Mouse (Mus musculus): ENCODE results near the gene Borcs5.

The Borcs5 gene

GRCm38 (mm10) chr6:134639210-134639609 lies at the start of gene Borcs5:
Gene Borcs5 (plus strand): TSS chr6:134639510.
- no peak for DNase-seq (ENCODE audit: low spot score)

GRCm38 (mm10) chr6:134591614-134592013 lies 47.7 kb upstream of the Borcs5 start:
- no peak for DNase-seq (ENCODE audit: low spot score)

GRCm38 (mm10) chr6:134594569-134595442 lies 44.5 kb upstream of the Borcs5 start:
- no peak for DNase-seq (ENCODE audit: low spot score)

GRCm38 (mm10) chr6:134597651-134598229 lies 41.6 kb upstream of the Borcs5 start:
- DNase-seq (ENCODE audit: low spot score): no peak

- DNase-seq (ENCODE audit: low spot score): no peak
These were observed 40.1 kb upstream of the Borcs5 start for GRCm38 (mm10) chr6:134599239-134599638.

- no peak for DNase-seq (ENCODE audit: low spot score)
These were observed 38.2 kb upstream of the Borcs5 start for GRCm38 (mm10) chr6:134601130-134601529.

GRCm38 (mm10) chr6:134601766-134602165 lies 37.5 kb upstream of the Borcs5 start:
- no peak for DNase-seq (ENCODE audit: low spot score)

GRCm38 (mm10) chr6:134602371-134603003 lies 36.8 kb upstream of the Borcs5 start:
- DNase-seq (ENCODE audit: low spot score): no peak

GRCm38 (mm10) chr6:134605196-134605595 lies 34.1 kb upstream of the Borcs5 start:
- no peak for DNase-seq (ENCODE audit: low spot score)

- no peak for DNase-seq (ENCODE audit: low spot score)
These were observed 32.8 kb upstream of the Borcs5 start for GRCm38 (mm10) chr6:134606540-134606939.

GRCm38 (mm10) chr6:134606949-134607746 lies 32.2 kb upstream of the Borcs5 start:
- DNase-seq (ENCODE audit: low spot score): peak; percentile 33

- DNase-seq (ENCODE audit: low spot score): no peak
These were observed 28.9 kb upstream of the Borcs5 start for GRCm38 (mm10) chr6:134610380-134610779.

- DNase-seq (ENCODE audit: low spot score): no peak
These were observed 27.4 kb upstream of the Borcs5 start for GRCm38 (mm10) chr6:134611896-134612295.

- DNase-seq (ENCODE audit: low spot score): no peak
These were observed 25.0 kb upstream of the Borcs5 start for GRCm38 (mm10) chr6:134614322-134614721.

GRCm38 (mm10) chr6:134614723-134615648 lies 24.3 kb upstream of the Borcs5 start:
- DNase-seq (ENCODE audit: low spot score): peak; percentile 78

GRCm38 (mm10) chr6:134617589-134617988 lies 21.7 kb upstream of the Borcs5 start:
- DNase-seq (ENCODE audit: low spot score): no peak

- DNase-seq (ENCODE audit: low spot score): no peak
These were observed 19.2 kb upstream of the Borcs5 start for GRCm38 (mm10) chr6:134620129-134620528.

- DNase-seq (ENCODE audit: low spot score): no peak
These were observed 18.3 kb upstream of the Borcs5 start for GRCm38 (mm10) chr6:134620846-134621551.

GRCm38 (mm10) chr6:134621552-134621949 lies 17.8 kb upstream of the Borcs5 start:
- DNase-seq (ENCODE audit: low spot score): no peak

GRCm38 (mm10) chr6:134625431-134625830 lies 13.9 kb upstream of the Borcs5 start:
- DNase-seq (ENCODE audit: low spot score): no peak
